Mouse (Mus musculus): Measurements from ENCODE around the gene Wdr46. TPM values are rescaled to one million over a fixed set of nuclear protein-coding genes. Genes with fewer than 3 reads are reported as not detected.

The Wdr46 gene
- polyA plus RNA-seq, 1 experiment from 2014 or later: 19.2 TPM

- no peak for ATAC-seq
- no peak overlapping the region for H3K9ac ChIP-seq (ENCODE audit: low read depth, low read length)
- no peak overlapping the region for H3K4me2 ChIP-seq (ENCODE audit: low read length)
- no peaks in the 10 kb centered on the region for H3K27me3 ChIP-seq (ENCODE audit: control insufficient read depth, insufficient read depth, low read depth, low read length)
- 90% methylated on average over 7 of the region's 7 CpGs for WGBS
- H3K9me3 ChIP-seq (replicated peaks; ENCODE audit: control insufficient read depth, low read length, poor library complexity, severe bottlenecking): no peaks in the 10 kb centered on the region
- H3K36me3 ChIP-seq (ENCODE audit: control insufficient read depth, insufficient read depth, low read length): peaks cover 44% of the 10 kb centered on the region
- no peak overlapping the region for H3K27ac ChIP-seq (ENCODE audit: low read length)
- no peaks in the 10 kb centered on the region; the same call in 1 of the 2 replicates for H3K4me1 ChIP-seq (ENCODE audit: control insufficient read depth, insufficient read depth, low read length)
- no peak overlapping the region for H3K4me3 ChIP-seq (ENCODE audit: low read depth, low read length)
Measured at GRCm38 (mm10) chr17:33962876-33963275, 22.4 kb downstream of the Wdr46 start.

- Histone ChIP-seq H3K4me3 (ENCODE audit: low read depth, low read length) (no peak overlapping the region), H3K4me2 (ENCODE audit: low read length) (no peak overlapping the region), H3K27ac (ENCODE audit: low read length) (no peak overlapping the region), H3K9ac (ENCODE audit: low read depth, low read length) (no peak overlapping the region), H3K36me3 (ENCODE audit: control insufficient read depth, insufficient read depth, low read length) (peaks cover 35% of the 10 kb centered on the region), H3K4me1 (ENCODE audit: control insufficient read depth, insufficient read depth, low read length) (no peaks in the 10 kb centered on the region), H3K27me3 (ENCODE audit: control insufficient read depth, insufficient read depth, low read depth, low read length) (no peaks in the 10 kb centered on the region), H3K9me3 (replicated peaks; ENCODE audit: control insufficient read depth, low read length, poor library complexity, severe bottlenecking) (no peaks in the 10 kb centered on the region)
- 92% methylated on average over 16 of the region's 17 CpGs for WGBS
- no peak for ATAC-seq
Measured at GRCm38 (mm10) chr17:33965082-33965845, 24.8 kb downstream of the Wdr46 start.

- Histone ChIP-seq H3K27ac (ENCODE audit: low read length) (no peak overlapping the region), H3K36me3 (ENCODE audit: control insufficient read depth, insufficient read depth, low read length) (peaks cover 32% of the 10 kb centered on the region), H3K4me2 (ENCODE audit: low read length) (no peak overlapping the region), H3K4me3 (ENCODE audit: low read depth, low read length) (no peak overlapping the region), H3K9me3 (replicated peaks; ENCODE audit: control insufficient read depth, low read length, poor library complexity, severe bottlenecking) (no peaks in the 10 kb centered on the region), H3K27me3 (ENCODE audit: control insufficient read depth, insufficient read depth, low read depth, low read length) (no peaks in the 10 kb centered on the region), H3K9ac (ENCODE audit: low read depth, low read length) (no peak overlapping the region), H3K4me1 (ENCODE audit: control insufficient read depth, insufficient read depth, low read length) (no peaks in the 10 kb centered on the region)
- ATAC-seq: no peak
- WGBS: 91% methylated on average over 16 of the region's 16 CpGs
Measured at GRCm38 (mm10) chr17:33965846-33966550, 25.5 kb downstream of the Wdr46 start.

- WGBS: 2% methylated on average over 9 of the region's 9 CpGs
- Histone ChIP-seq H3K36me3 (ENCODE audit: control insufficient read depth, insufficient read depth, low read length) (peaks cover 14% of the 10 kb centered on the region), H3K9me3 (replicated peaks; ENCODE audit: control insufficient read depth, low read length, poor library complexity, severe bottlenecking) (no peaks in the 10 kb centered on the region), H3K4me3 (ENCODE audit: low read depth, low read length) (no peak overlapping the region), H3K27me3 (ENCODE audit: control insufficient read depth, insufficient read depth, low read depth, low read length) (no peaks in the 10 kb centered on the region), H3K4me1 (ENCODE audit: control insufficient read depth, insufficient read depth, low read length) (no peaks in the 10 kb centered on the region), H3K9ac (ENCODE audit: low read depth, low read length) (no peak overlapping the region), H3K4me2 (ENCODE audit: low read length) (peak overlapping the region; percentile 28; the same call in 1 of the 2 replicates), H3K27ac (ENCODE audit: low read length) (no peak overlapping the region)
- ATAC-seq: peak; percentile 81
Measured at GRCm38 (mm10) chr17:33968489-33968888, 28.0 kb downstream of the Wdr46 start.

GRCm38 (mm10) chr17:33968927-33969326, 28.5 kb downstream of the Wdr46 start:
- no peaks in the 10 kb centered on the region for H3K4me1 ChIP-seq (ENCODE audit: control insufficient read depth, insufficient read depth, low read length)
- no peaks in the 10 kb centered on the region for H3K9me3 ChIP-seq (replicated peaks; ENCODE audit: control insufficient read depth, low read length, poor library complexity, severe bottlenecking)
- no peaks in the 10 kb centered on the region for H3K27me3 ChIP-seq (ENCODE audit: control insufficient read depth, insufficient read depth, low read depth, low read length)
- no peak overlapping the region for H3K4me3 ChIP-seq (ENCODE audit: low read depth, low read length)
- ATAC-seq: peak; percentile 63
- peak overlapping the region; percentile 28; the same call in 1 of the 2 replicates for H3K4me2 ChIP-seq (ENCODE audit: low read length)
- no peak overlapping the region for H3K27ac ChIP-seq (ENCODE audit: low read length)
- H3K9ac ChIP-seq (ENCODE audit: low read depth, low read length): no peak overlapping the region
- WGBS: 28% methylated on average over 5 of the region's 5 CpGs
- peaks cover 14% of the 10 kb centered on the region for H3K36me3 ChIP-seq (ENCODE audit: control insufficient read depth, insufficient read depth, low read length)

- no peak overlapping the region for H3K9ac ChIP-seq (ENCODE audit: low read depth, low read length)
- no peaks in the 10 kb centered on the region for H3K4me1 ChIP-seq (ENCODE audit: control insufficient read depth, insufficient read depth, low read length)
- no peak for ATAC-seq
- 76% methylated on average over 4 of the region's 4 CpGs for WGBS
- H3K4me2 ChIP-seq (ENCODE audit: low read length): no peak overlapping the region
- H3K27me3 ChIP-seq (ENCODE audit: control insufficient read depth, insufficient read depth, low read depth, low read length): no peaks in the 10 kb centered on the region
- H3K4me3 ChIP-seq (ENCODE audit: low read depth, low read length): no peak overlapping the region
- H3K36me3 ChIP-seq (ENCODE audit: control insufficient read depth, insufficient read depth, low read length): peaks cover 14% of the 10 kb centered on the region
- no peak overlapping the region for H3K27ac ChIP-seq (ENCODE audit: low read length)
- no peaks in the 10 kb centered on the region for H3K9me3 ChIP-seq (replicated peaks; ENCODE audit: control insufficient read depth, low read length, poor library complexity, severe bottlenecking)
Measured at GRCm38 (mm10) chr17:33969394-33969793, 28.9 kb downstream of the Wdr46 start.

- 14% methylated on average over 1 of the region's 1 CpGs for WGBS
- Histone ChIP-seq H3K9ac (ENCODE audit: low read depth, low read length) (no peak overlapping the region), H3K4me3 (ENCODE audit: low read depth, low read length) (no peak overlapping the region), H3K9me3 (replicated peaks; ENCODE audit: control insufficient read depth, low read length, poor library complexity, severe bottlenecking) (no peaks in the 10 kb centered on the region), H3K27me3 (ENCODE audit: control insufficient read depth, insufficient read depth, low read depth, low read length) (peaks cover 12% of the 10 kb centered on the region), H3K4me1 (ENCODE audit: control insufficient read depth, insufficient read depth, low read length) (no peaks in the 10 kb centered on the region), H3K4me2 (ENCODE audit: low read length) (no peak overlapping the region), H3K27ac (ENCODE audit: low read length) (no peak overlapping the region), H3K36me3 (ENCODE audit: control insufficient read depth, insufficient read depth, low read length) (no peaks in the 10 kb centered on the region)
- ATAC-seq: no peak
Measured at GRCm38 (mm10) chr17:33972691-33973090, 32.2 kb downstream of the Wdr46 start.

GRCm38 (mm10) chr17:33973572-33973971, 33.1 kb downstream of the Wdr46 start:
- no peaks in the 10 kb centered on the region for H3K36me3 ChIP-seq (ENCODE audit: control insufficient read depth, insufficient read depth, low read length)
- H3K9ac ChIP-seq (ENCODE audit: low read depth, low read length): no peak overlapping the region
- 58% methylated on average over 3 of the region's 3 CpGs for WGBS
- H3K27me3 ChIP-seq (ENCODE audit: control insufficient read depth, insufficient read depth, low read depth, low read length): peaks cover 20% of the 10 kb centered on the region
- no peak overlapping the region for H3K4me2 ChIP-seq (ENCODE audit: low read length)
- H3K4me3 ChIP-seq (ENCODE audit: low read depth, low read length): no peak overlapping the region
- H3K27ac ChIP-seq (ENCODE audit: low read length): no peak overlapping the region
- H3K9me3 ChIP-seq (replicated peaks; ENCODE audit: control insufficient read depth, low read length, poor library complexity, severe bottlenecking): no peaks in the 10 kb centered on the region
- 0 out of 2 replicates have a peak, but pooled peaks cover 4% of the 10 kb centered on the region for H3K4me1 ChIP-seq (ENCODE audit: control insufficient read depth, insufficient read depth, low read length)
- ATAC-seq: no peak
